Mouse (Mus musculus) olfactory bulb, adult 2 months (tissue): ENCODE results near the gene Chchd6.

Experiments used
- CTCF ChIP-seq: fragments of 200-500 bp; IDR thresholded peaks from 2 replicates; pipeline ENCODE4 v1.5.1; 2012; ENCODE audit warnings: low read depth, mild to moderate bottlenecking, low read length, moderate library complexity; ENCODE audit not compliant: insufficient read depth
- POLR2A ChIP-seq: fragments of 200-500 bp; IDR thresholded peaks from 2 replicates; pipeline ENCODE4 v1.6.1; 2012; ENCODE audit warnings: mild to moderate bottlenecking, low read depth, low read length, moderate library complexity; ENCODE audit not compliant: insufficient read depth

GRCm38 (mm10) chr6:89363107-89363451 lies 232.4 kb downstream of the Chchd6 start:
- TF ChIP-seq POLR2A (no peak), CTCF (no peak)
